Mouse (Mus musculus): ENCODE data around the gene Slit3. TPM values are rescaled to one million over a fixed set of nuclear protein-coding genes. Genes with fewer than 3 reads are reported as not detected.
A peak's percentile ranks its signal among the peaks of the same experiment; 100 is the strongest.

Slit3 gene
- polyA plus RNA-seq, 1 experiment from 2014 or later: 14.3 TPM

DNA sequence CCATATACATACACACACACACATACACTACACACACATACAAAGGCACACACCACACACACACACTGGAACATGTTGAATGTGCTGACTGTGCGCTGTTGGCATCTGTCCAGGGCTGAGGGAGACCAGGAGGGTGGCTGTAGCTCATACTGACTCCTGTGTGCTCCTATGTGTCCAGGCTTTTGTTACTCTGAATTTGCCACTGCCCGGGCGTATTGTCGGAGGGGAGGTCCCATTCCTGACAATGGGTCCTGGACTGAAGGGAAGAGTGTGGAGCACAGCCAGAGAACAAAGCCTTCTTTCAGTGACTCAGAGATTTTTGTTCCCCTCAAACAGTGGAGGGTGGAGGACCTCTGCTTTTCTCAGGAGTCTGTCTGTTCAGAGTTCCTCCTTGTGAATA, 402.7 kb downstream of the Slit3 start:
- no peaks in the 10 kb centered on the region for H3K27me3 ChIP-seq (ENCODE audit: control insufficient read depth, insufficient read depth, low read length)
- no peaks in the 10 kb centered on the region for H3K9me3 ChIP-seq (ENCODE audit: control insufficient read depth, low read length)
- H3K4me1 ChIP-seq (replicated peaks; ENCODE audit: control insufficient read depth, insufficient read depth, low read length): 0 out of 2 replicates have a peak, but pooled peaks cover 5% of the 10 kb centered on the region
- no peak for DNase-seq (ENCODE audit: low spot score)
- peak; percentile 35; the same call in 1 of the 2 replicates for ATAC-seq (ENCODE audit: low FRiP score)
- no peak overlapping the region for H3K27ac ChIP-seq
- no peak overlapping the region for H3K4me3 ChIP-seq (replicated peaks; ENCODE audit: low read length)
- H3K36me3 ChIP-seq (replicated peaks; ENCODE audit: control insufficient read depth, insufficient read depth): no peaks in the 10 kb centered on the region
- 19% methylated on average over 4 of the region's 4 CpGs for WGBS
- H3K4me2 ChIP-seq (replicated peaks): no peak overlapping the region
- H3K9ac ChIP-seq: no peak overlapping the region

DNA sequence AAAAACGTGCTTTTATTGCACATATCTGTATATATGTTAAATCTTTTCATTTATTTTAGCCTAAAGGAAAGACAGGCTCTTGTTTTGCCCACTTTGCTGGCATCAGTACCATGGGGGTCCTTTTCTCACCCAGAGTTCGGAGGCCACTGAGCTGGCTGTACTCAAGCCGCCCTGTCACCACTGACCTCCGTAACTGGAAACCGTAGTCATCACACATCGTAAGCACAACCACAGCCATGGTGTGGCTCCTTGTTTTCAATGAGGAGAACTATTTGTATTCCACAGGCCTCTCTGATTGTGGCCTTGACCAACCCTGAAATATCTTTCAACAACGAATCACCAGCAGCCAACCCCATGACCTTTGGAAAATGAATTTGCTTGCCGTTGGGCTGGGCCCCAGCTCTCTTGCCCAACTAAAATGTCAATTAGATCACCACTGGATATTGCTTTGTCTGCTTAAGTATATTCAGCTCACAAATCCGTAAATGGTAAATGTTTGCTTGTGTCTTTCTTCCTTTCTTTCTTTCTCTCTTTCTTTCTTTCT, 405.3 kb downstream of the Slit3 start:
- no peak overlapping the region for H3K4me3 ChIP-seq (replicated peaks; ENCODE audit: low read length)
- 0 out of 2 replicates have a peak, but pooled peaks cover 5% of the 10 kb centered on the region for H3K4me1 ChIP-seq (replicated peaks; ENCODE audit: control insufficient read depth, insufficient read depth, low read length)
- H3K9ac ChIP-seq: no peak overlapping the region
- H3K27ac ChIP-seq: no peak overlapping the region
- no peak overlapping the region for H3K4me2 ChIP-seq (replicated peaks)
- WGBS: 64% methylated on average over 9 of the region's 9 CpGs
- H3K9me3 ChIP-seq (ENCODE audit: control insufficient read depth, low read length): no peaks in the 10 kb centered on the region
- H3K27me3 ChIP-seq (ENCODE audit: control insufficient read depth, insufficient read depth, low read length): no peaks in the 10 kb centered on the region
- H3K36me3 ChIP-seq (replicated peaks; ENCODE audit: control insufficient read depth, insufficient read depth): no peaks in the 10 kb centered on the region
- DNase-seq (ENCODE audit: low spot score): no peak
- ATAC-seq (ENCODE audit: low FRiP score): no peak

DNA sequence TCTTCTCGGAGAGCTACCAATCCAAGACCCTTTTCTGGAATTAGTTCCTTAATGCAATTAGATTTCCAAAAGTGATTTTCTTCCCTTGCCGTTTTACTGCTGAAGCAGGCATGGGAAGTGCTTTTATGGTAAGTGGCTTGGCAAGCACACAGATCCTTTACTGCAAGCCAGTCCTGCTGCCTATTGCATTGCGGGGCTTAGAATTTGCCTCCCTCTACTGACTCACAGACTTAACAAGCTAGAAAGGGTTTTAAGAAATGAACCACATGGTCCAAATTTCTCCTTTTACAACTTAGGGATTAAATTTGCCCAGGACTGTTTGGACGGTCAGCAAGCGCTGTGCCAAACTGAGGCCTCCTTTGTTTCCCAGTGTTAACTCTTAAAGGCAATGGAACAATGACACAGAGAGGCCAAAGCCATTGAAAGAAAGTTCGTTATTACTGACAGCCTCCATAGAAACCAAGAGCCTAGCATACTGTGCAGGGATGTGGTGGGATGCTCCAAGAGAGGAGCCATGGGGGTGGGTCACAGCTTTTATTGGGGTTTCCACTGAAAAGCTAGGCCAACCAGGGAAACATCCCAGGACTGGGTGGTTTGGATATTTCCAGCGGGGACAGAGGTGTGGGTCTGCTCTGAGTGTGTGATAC, 406.9 kb downstream of the Slit3 start:
- peak overlapping the region; percentile 32 for H3K27ac ChIP-seq
- no peak overlapping the region for H3K4me2 ChIP-seq (replicated peaks)
- peak; percentile 57; the same call in 1 of the 2 replicates for ATAC-seq (ENCODE audit: low FRiP score)
- H3K36me3 ChIP-seq (replicated peaks; ENCODE audit: control insufficient read depth, insufficient read depth): no peaks in the 10 kb centered on the region
- no peak overlapping the region for H3K9ac ChIP-seq
- WGBS: 32% methylated on average over 7 of the region's 7 CpGs
- H3K9me3 ChIP-seq (ENCODE audit: control insufficient read depth, low read length): no peaks in the 10 kb centered on the region
- no peak overlapping the region for H3K4me3 ChIP-seq (replicated peaks; ENCODE audit: low read length)
- peak; percentile 62 for DNase-seq (ENCODE audit: low spot score)
- H3K27me3 ChIP-seq (ENCODE audit: control insufficient read depth, insufficient read depth, low read length): no peaks in the 10 kb centered on the region
- 0 out of 2 replicates have a peak, but pooled peaks cover 5% of the 10 kb centered on the region for H3K4me1 ChIP-seq (replicated peaks; ENCODE audit: control insufficient read depth, insufficient read depth, low read length)

DNA sequence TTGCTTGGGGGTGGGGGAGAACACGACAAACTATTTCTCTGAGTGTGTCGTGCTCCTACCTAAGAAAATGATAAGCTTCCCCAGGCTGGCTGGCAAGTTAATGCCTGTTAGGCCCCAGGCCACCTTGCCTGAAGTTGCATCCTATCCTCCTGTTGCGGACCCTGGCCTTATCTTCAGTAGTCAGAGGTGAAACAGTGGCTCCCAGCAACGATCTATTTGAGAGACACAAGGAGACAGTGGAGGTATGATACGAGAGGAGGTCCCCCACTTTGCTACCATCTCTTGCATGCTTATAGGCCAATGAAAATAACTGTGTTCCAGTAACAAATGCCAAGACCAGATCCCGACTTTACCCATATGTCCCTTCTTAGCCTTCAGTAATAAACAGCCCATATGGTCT, 414.0 kb downstream of the Slit3 start:
- no peak overlapping the region for H3K27ac ChIP-seq
- H3K27me3 ChIP-seq (ENCODE audit: control insufficient read depth, insufficient read depth, low read length): no peaks in the 10 kb centered on the region
- 82% methylated on average over 6 of the region's 6 CpGs for WGBS
- no peaks in the 10 kb centered on the region for H3K9me3 ChIP-seq (ENCODE audit: control insufficient read depth, low read length)
- H3K4me2 ChIP-seq (replicated peaks): no peak overlapping the region
- ATAC-seq (ENCODE audit: low FRiP score) (no peak), DNase-seq (ENCODE audit: low spot score) (no peak)
- no peaks in the 10 kb centered on the region for H3K36me3 ChIP-seq (replicated peaks; ENCODE audit: control insufficient read depth, insufficient read depth)
- H3K4me1 ChIP-seq (replicated peaks; ENCODE audit: control insufficient read depth, insufficient read depth, low read length): peaks cover 12% of the 10 kb centered on the region; the same call in 1 of the 2 replicates
- no peak overlapping the region for H3K4me3 ChIP-seq (replicated peaks; ENCODE audit: low read length)
- no peak overlapping the region for H3K9ac ChIP-seq

DNA sequence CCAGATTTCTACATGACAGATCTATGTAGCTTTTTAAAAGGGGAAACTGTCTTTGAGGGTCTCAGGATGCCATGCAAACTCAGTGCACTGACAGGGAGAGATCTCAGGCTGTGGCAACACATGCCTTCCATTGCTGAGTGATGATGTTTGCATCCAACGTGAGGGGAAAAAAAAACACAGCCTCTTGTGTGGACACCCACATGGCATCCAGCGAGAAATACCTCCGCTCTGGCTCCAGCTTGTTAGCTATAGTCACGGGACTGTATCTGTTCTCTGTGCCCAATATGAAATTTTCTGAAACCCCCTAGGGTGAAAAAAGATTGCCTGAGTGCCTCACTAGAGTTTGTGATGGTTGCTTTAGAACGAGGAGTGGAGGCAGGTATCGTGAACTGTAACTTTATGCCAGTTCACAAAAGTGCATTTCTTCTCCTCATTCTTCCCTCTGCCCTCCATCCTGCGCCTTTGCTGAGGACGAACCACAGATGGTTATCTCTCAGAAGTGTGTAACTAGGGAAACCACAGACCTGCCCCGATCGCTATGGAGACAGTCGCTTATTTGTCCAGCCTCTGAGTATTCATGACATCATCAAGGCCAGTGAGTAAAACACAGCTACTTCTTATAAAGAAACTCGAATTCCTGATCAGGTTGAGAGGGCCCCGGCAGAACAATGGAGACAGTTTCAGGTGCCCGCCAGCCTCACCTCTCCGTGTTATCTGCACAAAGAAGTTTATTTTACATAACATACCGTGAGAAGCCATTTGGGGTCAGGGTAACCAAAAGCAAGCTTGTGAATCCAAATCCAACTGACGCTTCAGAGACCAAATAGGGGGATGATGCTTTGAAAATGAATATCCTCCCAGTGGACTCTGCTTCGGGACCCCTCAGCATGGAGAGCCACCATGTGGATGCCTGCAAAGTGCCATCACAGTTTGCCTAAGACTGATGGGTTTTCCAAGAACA, 416.4 kb downstream of the Slit3 start:
- Histone ChIP-seq H3K9ac (no peak overlapping the region), H3K4me1 (replicated peaks; ENCODE audit: control insufficient read depth, insufficient read depth, low read length) (peaks cover 18% of the 10 kb centered on the region; the same call in 1 of the 2 replicates), H3K27me3 (ENCODE audit: control insufficient read depth, insufficient read depth, low read length) (0 out of 2 replicates have a peak, but pooled peaks cover 3% of the 10 kb centered on the region), H3K9me3 (ENCODE audit: control insufficient read depth, low read length) (no peaks in the 10 kb centered on the region), H3K36me3 (replicated peaks; ENCODE audit: control insufficient read depth, insufficient read depth) (no peaks in the 10 kb centered on the region), H3K27ac (peak overlapping the region; percentile 44; the same call in 1 of the 2 replicates), H3K4me3 (replicated peaks; ENCODE audit: low read length) (no peak overlapping the region), H3K4me2 (replicated peaks) (peak overlapping the region; percentile 23)
- no peak for DNase-seq (ENCODE audit: low spot score)
- 19% methylated on average over 18 of the region's 18 CpGs for WGBS
- peak; percentile 82; the same call in 1 of the 2 replicates for ATAC-seq (ENCODE audit: low FRiP score)

DNA sequence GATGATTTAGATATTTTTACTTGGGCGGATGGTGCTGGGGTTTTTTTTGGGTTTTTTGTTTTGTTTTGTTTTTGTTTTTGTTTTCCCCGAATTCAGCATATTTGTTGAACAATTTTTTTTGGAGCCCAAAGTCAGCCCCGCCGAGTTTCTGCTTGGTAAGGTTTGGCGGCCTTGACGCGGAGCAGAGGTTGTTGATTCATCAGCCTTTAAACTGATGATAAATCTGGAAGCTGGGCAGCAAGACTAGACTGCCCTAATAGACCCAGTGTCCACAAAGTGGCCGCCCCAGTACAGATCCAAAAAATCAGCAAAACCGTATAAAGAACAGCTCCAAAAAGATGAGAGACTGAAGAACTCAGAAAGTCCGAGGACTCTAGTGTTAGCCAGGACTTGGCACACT, 421.7 kb downstream of the Slit3 start:
- H3K4me1 ChIP-seq (replicated peaks; ENCODE audit: control insufficient read depth, insufficient read depth, low read length): peaks cover 31% of the 10 kb centered on the region
- DNase-seq (ENCODE audit: low spot score) (no peak), ATAC-seq (ENCODE audit: low FRiP score) (no peak)
- H3K9me3 ChIP-seq (ENCODE audit: control insufficient read depth, low read length): no peaks in the 10 kb centered on the region
- H3K27me3 ChIP-seq (ENCODE audit: control insufficient read depth, insufficient read depth, low read length): peaks cover 14% of the 10 kb centered on the region
- H3K4me2 ChIP-seq (replicated peaks): no peak overlapping the region
- H3K36me3 ChIP-seq (replicated peaks; ENCODE audit: control insufficient read depth, insufficient read depth): no peaks in the 10 kb centered on the region
- no peak overlapping the region for H3K4me3 ChIP-seq (replicated peaks; ENCODE audit: low read length)
- H3K9ac ChIP-seq: no peak overlapping the region
- WGBS: 91% methylated on average over 10 of the region's 10 CpGs
- H3K27ac ChIP-seq: no peak overlapping the region

DNA sequence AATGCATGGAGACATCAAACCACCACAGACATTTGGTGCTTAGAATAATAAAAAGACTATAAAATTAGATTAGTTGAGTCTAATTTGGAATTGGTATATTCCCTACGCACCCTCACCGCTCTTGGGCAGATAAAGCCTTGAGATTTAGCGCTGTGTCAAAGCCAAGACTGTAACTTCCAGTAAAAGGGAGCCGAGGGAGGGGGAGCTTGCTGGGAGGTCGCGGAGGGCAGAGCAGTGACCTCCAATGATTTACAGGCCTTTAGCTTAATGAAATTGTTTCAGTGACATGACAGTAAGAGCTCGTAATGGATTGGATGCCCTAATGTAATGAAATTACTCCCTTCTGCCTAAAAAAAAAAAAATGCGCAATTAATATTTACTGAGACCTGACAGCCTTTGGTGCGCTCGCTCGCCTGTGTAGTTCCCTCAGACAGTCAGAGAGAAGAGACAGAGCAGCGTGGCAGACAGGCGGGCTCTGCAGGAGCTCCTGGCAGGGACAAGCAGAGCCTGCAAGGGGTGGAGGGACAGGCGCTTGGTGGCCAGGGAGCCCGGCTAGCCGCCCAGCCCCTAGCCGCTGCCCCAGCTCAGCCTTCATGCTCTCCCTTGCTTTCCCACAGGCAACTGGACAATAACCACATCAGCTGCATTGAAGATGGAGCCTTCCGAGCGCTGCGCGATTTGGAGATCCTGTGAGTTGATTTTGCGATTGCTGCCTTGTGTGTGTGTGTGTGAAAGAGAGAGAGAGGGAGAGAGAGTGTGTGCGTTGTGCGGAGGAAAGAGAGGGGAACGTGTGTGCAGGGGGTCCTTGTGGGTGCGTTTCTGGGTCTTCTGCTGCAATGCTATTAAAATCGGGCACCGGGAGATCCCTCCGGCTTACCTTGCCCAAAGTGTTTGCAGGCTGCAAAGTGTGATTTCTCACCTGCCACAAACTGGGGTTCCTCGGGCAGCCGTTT, 423.4 kb downstream of the Slit3 start:
- peak overlapping the region; percentile 78 for H3K9ac ChIP-seq
- H3K36me3 ChIP-seq (replicated peaks; ENCODE audit: control insufficient read depth, insufficient read depth): no peaks in the 10 kb centered on the region
- H3K4me2 ChIP-seq (replicated peaks): peak overlapping the region; percentile 68
- no peaks in the 10 kb centered on the region for H3K9me3 ChIP-seq (ENCODE audit: control insufficient read depth, low read length)
- peaks cover 14% of the 10 kb centered on the region for H3K27me3 ChIP-seq (ENCODE audit: control insufficient read depth, insufficient read depth, low read length)
- ATAC-seq (ENCODE audit: low FRiP score): peak; percentile 79; the same call in 1 of the 2 replicates
- H3K4me3 ChIP-seq (replicated peaks; ENCODE audit: low read length): peak overlapping the region; percentile 43
- peaks cover 30% of the 10 kb centered on the region for H3K4me1 ChIP-seq (replicated peaks; ENCODE audit: control insufficient read depth, insufficient read depth, low read length)
- peak overlapping the region; percentile 88 for H3K27ac ChIP-seq
- DNase-seq (ENCODE audit: low spot score): peak; percentile 57
- 17% methylated on average over 31 of the region's 31 CpGs for WGBS

DNA sequence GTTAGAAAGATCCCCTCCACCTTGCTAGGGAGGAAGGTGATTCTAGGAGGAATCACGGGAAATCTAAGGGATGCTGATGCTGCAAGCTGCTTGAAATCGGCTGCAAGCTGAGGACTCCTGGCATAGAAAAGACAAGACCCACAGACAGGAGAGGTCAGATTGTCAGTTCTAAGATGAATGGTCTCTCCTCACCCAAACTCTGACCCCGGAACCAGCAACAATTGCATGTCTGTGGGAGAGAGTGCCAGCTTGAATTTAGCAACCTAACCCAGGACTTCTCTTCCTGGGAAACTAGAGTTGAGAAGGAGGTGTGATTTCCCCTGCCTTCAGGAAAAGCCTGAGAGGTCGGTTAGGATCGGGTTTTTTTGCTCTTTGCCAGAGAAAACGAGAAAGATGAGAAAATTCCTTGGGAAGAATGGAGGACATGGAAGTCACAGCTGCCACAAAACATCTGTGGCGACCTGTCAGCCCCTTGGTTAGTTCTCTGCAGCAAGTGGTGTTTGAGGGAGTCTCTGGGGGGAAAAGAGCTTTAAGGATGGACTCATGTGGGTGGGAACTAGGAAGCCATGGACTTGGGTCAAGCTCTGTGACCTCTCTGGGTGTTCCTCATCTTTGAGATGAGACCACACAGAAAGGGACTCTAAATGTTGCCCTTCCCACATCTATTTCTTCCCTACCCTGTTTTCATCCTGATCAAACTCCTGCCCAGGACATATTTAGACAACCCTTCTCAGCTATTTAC, 425.2 kb downstream of the Slit3 start:
- ATAC-seq (ENCODE audit: low FRiP score): no peak
- peak overlapping the region; percentile 68 for H3K4me2 ChIP-seq (replicated peaks)
- peak overlapping the region; percentile 43 for H3K4me3 ChIP-seq (replicated peaks; ENCODE audit: low read length)
- H3K9ac ChIP-seq: peak overlapping the region; percentile 78
- no peaks in the 10 kb centered on the region for H3K9me3 ChIP-seq (ENCODE audit: control insufficient read depth, low read length)
- H3K4me1 ChIP-seq (replicated peaks; ENCODE audit: control insufficient read depth, insufficient read depth, low read length): peaks cover 26% of the 10 kb centered on the region
- no peaks in the 10 kb centered on the region for H3K36me3 ChIP-seq (replicated peaks; ENCODE audit: control insufficient read depth, insufficient read depth)
- H3K27me3 ChIP-seq (ENCODE audit: control insufficient read depth, insufficient read depth, low read length): peaks cover 14% of the 10 kb centered on the region
- DNase-seq (ENCODE audit: low spot score): no peak
- 24% methylated on average over 7 of the region's 7 CpGs for WGBS
- peak overlapping the region; percentile 20; the same call in 1 of the 2 replicates for H3K27ac ChIP-seq

Measured in hindbrain, embryonic 14.5 days (tissue).